In genomic region chr11:54882671-54883070, GRCm38 (mm10) we compare ENCODE assay signal across 10 mouse cellular contexts. TPM values are rescaled to one million over a fixed set of nuclear protein-coding genes. Genes with fewer than 3 reads are reported as not detected.
A peak's percentile ranks its signal among the peaks of the same experiment; 100 is the strongest.
DNase-seq lines count a peak whose midpoint lies in the region.
"Had no signal": no experiment of that assay in that cellular context is flagged by ENCODE, and none has a peak within 500 bp of the region (broad histone marks: within the 10 kb centered on the region; RNA-seq: fewer than 3 reads in every experiment).

No protein-coding gene starts in this region.

- 16% methylated on average over 8 of the region's 8 CpGs for whole genome bisulfite sequencing in heart, embryonic 10.5 days

- no peak overlapping the region for H3K4me3 ChIP-seq in heart, embryonic 10.5 days
- H3K4me3 ChIP-seq: stomach, embryonic 15.5 days had no signal

- H3K4me1 ChIP-seq in heart, embryonic 10.5 days = peaks cover 53% of the 10 kb centered on the region

- H3K27me3 ChIP-seq in heart, embryonic 10.5 days (ENCODE audit: insufficient read depth, poor library complexity, severe bottlenecking) = no peaks in the 10 kb centered on the region
- H3K27me3 ChIP-seq: stomach, embryonic 15.5 days had no signal

- no peaks in the 10 kb centered on the region for H3K9me3 ChIP-seq in heart, embryonic 10.5 days
- H3K9me3 ChIP-seq: stomach, embryonic 15.5 days had no signal

- H3K36me3 ChIP-seq in heart, embryonic 10.5 days = no peaks in the 10 kb centered on the region
- H3K36me3 ChIP-seq: stomach, embryonic 15.5 days had no signal

- H3K27ac ChIP-seq in heart, embryonic 10.5 days = peak overlapping the region; percentile 89
- H3K27ac ChIP-seq: stomach, embryonic 15.5 days had no signal

- DNase-seq in embryo, embryonic 10 days (ENCODE audit: low spot score) = peak; percentile 54
- no peak for DNase-seq in embryo, embryonic 9.5 days (ENCODE audit: extremely low spot score)
- peak; percentile 82 for DNase-seq in ZHBTc4 (ENCODE audit: low read depth, low spot score)
- DNase-seq in heart, embryonic 10.5 days (ENCODE audit: low spot score) = peak; percentile 89
- DNase-seq in lung, adult 18-20 months = peak; percentile 66 to 80
- DNase-seq in cerebellum, adult 18-20 months = no peak
- DNase-seq in retina, postnatal 1 day = no peak
- no peak for DNase-seq in urinary bladder, postnatal 25 days (ENCODE audit: low spot score)
- DNase-seq: midbrain, embryonic 14.5 days had no signal

RNA-seq across cellular contexts. Expression of gene Hint1, which starts 16.5 kb away (rescaled TPM):
- 602 and 622 TPM in 2 replicates for polyA plus RNA-seq in heart, embryonic 10.5 days (2016; fragmentation: Nextera tagmentation; extraction: Ambion mirVana)

RNA-seq across cellular contexts. Expression of gene Gpx3, which starts 19.6 kb away (rescaled TPM):
- polyA plus RNA-seq in heart, embryonic 10.5 days (2016; fragmentation: Nextera tagmentation; extraction: Ambion mirVana) = 1,153 and 1,643 TPM in 2 replicates

RNA-seq across cellular contexts. Expression of gene Lyrm7, which starts 22.0 kb away (rescaled TPM):
- 11.8 and 17.9 TPM in 2 replicates for polyA plus RNA-seq in heart, embryonic 10.5 days (2016; fragmentation: Nextera tagmentation; extraction: Ambion mirVana)

Comparison
In these comparisons a context has a peak if more than half of its experiments do, and no peak if none do; other contexts are left out.
1. DNase-seq: peak in embryo, embryonic 10 days (single experiment), ZHBTc4 (single experiment), heart, embryonic 10.5 days (single experiment) and lung, adult 18-20 months (2 of 2); none in embryo, embryonic 9.5 days (single experiment), cerebellum, adult 18-20 months (0 of 2), retina, postnatal 1 day (single experiment) and urinary bladder, postnatal 25 days (single experiment).